Mouse (Mus musculus): ENCODE data around the gene Pfkl. TPM values are rescaled to one million over a fixed set of nuclear protein-coding genes. Genes with fewer than 3 reads are reported as not detected.

The Pfkl gene
- total RNA-seq, 1 experiment = 138 TPM

- in situ Hi-C loops (cut with MboI; ENCODE audit: low sequenced_read_pairs in 2 of 2, unreplicated experiment in 2 of 2) = no loop called here
- Histone ChIP-seq H3K27ac (ENCODE audit: insufficient read depth, low read depth, low read length, poor library complexity, severe bottlenecking) (no peak overlapping the region), H3K4me1 (ENCODE audit: control insufficient read depth in 2 of 2, insufficient read depth in 2 of 2, low read length in 2 of 2, poor library complexity in 1 of 2) (peaks cover 0 to 3% of the 10 kb centered on the region in 2 experiments; a peak in 1 of 4 replicates), H3K9me3 (ENCODE audit: control insufficient read depth, insufficient read depth, low read depth, low read length) (no peaks in the 10 kb centered on the region), H3K4me3 (ENCODE audit: insufficient read depth in 1 of 2, low read depth in 1 of 2, low read length in 2 of 2, poor library complexity in 1 of 2, severe bottlenecking in 1 of 2) (no peak overlapping the region), H3K9ac (ENCODE audit: insufficient read depth, low read depth, low read length, poor library complexity, severe bottlenecking) (no peak overlapping the region), H3K36me3 (ENCODE audit: control insufficient read depth, insufficient read depth, low read length, poor library complexity, severe bottlenecking) (peaks cover 66% of the 10 kb centered on the region)
- no peak for TF ChIP-seq CHD2 (IDR thresholded peaks at IDR 0.05; ENCODE audit: low read depth, low read length)
- no peak for TF ChIP-seq MAFK (IDR thresholded peaks at IDR 0.05; ENCODE audit: insufficient read depth, low read depth, low read length)
- TF ChIP-seq ZC3H11A (IDR thresholded peaks at IDR 0.05; ENCODE audit: borderline replicate concordance, low read depth, low read length) = no peak
- no peak for TF ChIP-seq HCFC1 (IDR thresholded peaks at IDR 0.05; ENCODE audit: borderline replicate concordance, insufficient read depth, low read length)
- TF ChIP-seq ZNF384 (IDR thresholded peaks at IDR 0.05; ENCODE audit: low read depth, low read length) = no peak
- no peak for DNase-seq (ENCODE audit: low read depth, low spot score)
Observed at GRCm38 (mm10) chr10:78002316-78002715, 7.6 kb downstream of the Pfkl start.

- peaks cover 71% of the 10 kb centered on the region for H3K36me3 ChIP-seq (ENCODE audit: control insufficient read depth, insufficient read depth, low read length, poor library complexity, severe bottlenecking)
- no peak overlapping the region for H3K27ac ChIP-seq (ENCODE audit: insufficient read depth, low read depth, low read length, poor library complexity, severe bottlenecking)
- H3K4me3 ChIP-seq (ENCODE audit: insufficient read depth in 1 of 2, low read depth in 1 of 2, low read length in 2 of 2, poor library complexity in 1 of 2, severe bottlenecking in 1 of 2) = no peak overlapping the region
- DNase-seq (ENCODE audit: low read depth, low spot score) = no peak
- TF ChIP-seq MAFK (IDR thresholded peaks at IDR 0.05; ENCODE audit: insufficient read depth, low read depth, low read length) = no peak
- TF ChIP-seq CHD2 (IDR thresholded peaks at IDR 0.05; ENCODE audit: low read depth, low read length) = no peak
- TF ChIP-seq ZNF384 (IDR thresholded peaks at IDR 0.05; ENCODE audit: low read depth, low read length) = no peak
- H3K4me1 ChIP-seq (ENCODE audit: control insufficient read depth in 2 of 2, insufficient read depth in 2 of 2, low read length in 2 of 2, poor library complexity in 1 of 2) = peaks cover 0 to 3% of the 10 kb centered on the region in 2 experiments; a peak in 1 of 4 replicates
- H3K9me3 ChIP-seq (ENCODE audit: control insufficient read depth, insufficient read depth, low read depth, low read length) = no peaks in the 10 kb centered on the region
- in situ Hi-C loops (cut with MboI; ENCODE audit: low sequenced_read_pairs in 2 of 2, unreplicated experiment in 2 of 2) = no loop called here
- H3K9ac ChIP-seq (ENCODE audit: insufficient read depth, low read depth, low read length, poor library complexity, severe bottlenecking) = no peak overlapping the region
Observed at GRCm38 (mm10) chr10:78001796-78002195, 8.1 kb downstream of the Pfkl start.

- Histone ChIP-seq H3K4me3 (ENCODE audit: insufficient read depth in 1 of 2, low read depth in 1 of 2, low read length in 2 of 2, poor library complexity in 1 of 2, severe bottlenecking in 1 of 2) (no peak overlapping the region), H3K27ac (ENCODE audit: insufficient read depth, low read depth, low read length, poor library complexity, severe bottlenecking) (no peak overlapping the region; the same call in 1 of the 2 replicates), H3K9ac (ENCODE audit: insufficient read depth, low read depth, low read length, poor library complexity, severe bottlenecking) (no peak overlapping the region), H3K36me3 (ENCODE audit: control insufficient read depth, insufficient read depth, low read length, poor library complexity, severe bottlenecking) (peaks cover 78% of the 10 kb centered on the region), H3K4me1 (ENCODE audit: control insufficient read depth in 2 of 2, insufficient read depth in 2 of 2, low read length in 2 of 2, poor library complexity in 1 of 2) (peaks cover 0 to 1% of the 10 kb centered on the region in 2 experiments; a peak in 1 of 4 replicates), H3K9me3 (ENCODE audit: control insufficient read depth, insufficient read depth, low read depth, low read length) (no peaks in the 10 kb centered on the region)
- DNase-seq (ENCODE audit: low read depth, low spot score) = no peak
- TF ChIP-seq ZC3H11A (IDR thresholded peaks at IDR 0.05; ENCODE audit: borderline replicate concordance, low read depth, low read length) = no peak
- no peak for TF ChIP-seq CHD2 (IDR thresholded peaks at IDR 0.05; ENCODE audit: low read depth, low read length)
- TF ChIP-seq HCFC1 (IDR thresholded peaks at IDR 0.05; ENCODE audit: borderline replicate concordance, insufficient read depth, low read length) = no peak
- no peak for TF ChIP-seq ZNF384 (IDR thresholded peaks at IDR 0.05; ENCODE audit: low read depth, low read length)
- no peak for TF ChIP-seq MAFK (IDR thresholded peaks at IDR 0.05; ENCODE audit: insufficient read depth, low read depth, low read length)
- in situ Hi-C loops (cut with MboI; ENCODE audit: low sequenced_read_pairs in 2 of 2, unreplicated experiment in 2 of 2) = no loop called here
Observed at GRCm38 (mm10) chr10:78000200-78000599, 9.7 kb downstream of the Pfkl start.

GRCm38 (mm10) chr10:77995639-77996038 is 14.2 kb downstream of the Pfkl start:
- TF ChIP-seq CHD2 (IDR thresholded peaks at IDR 0.05; ENCODE audit: low read depth, low read length) (no peak), ZC3H11A (IDR thresholded peaks at IDR 0.05; ENCODE audit: borderline replicate concordance, low read depth, low read length) (no peak), ZNF384 (IDR thresholded peaks at IDR 0.05; ENCODE audit: low read depth, low read length) (no peak), MAFK (IDR thresholded peaks at IDR 0.05; ENCODE audit: insufficient read depth, low read depth, low read length) (no peak), HCFC1 (IDR thresholded peaks at IDR 0.05; ENCODE audit: borderline replicate concordance, insufficient read depth, low read length) (no peak)
- in situ Hi-C loops (cut with MboI; ENCODE audit: low sequenced_read_pairs in 2 of 2, unreplicated experiment in 2 of 2) = no loop called here
- H3K4me3 ChIP-seq (ENCODE audit: insufficient read depth in 1 of 2, low read depth in 1 of 2, low read length in 2 of 2, poor library complexity in 1 of 2, severe bottlenecking in 1 of 2) = no peak overlapping the region
- no peak for DNase-seq (ENCODE audit: low read depth, low spot score)
- no peak overlapping the region for H3K9ac ChIP-seq (ENCODE audit: insufficient read depth, low read depth, low read length, poor library complexity, severe bottlenecking)
- H3K27ac ChIP-seq (ENCODE audit: insufficient read depth, low read depth, low read length, poor library complexity, severe bottlenecking) = no peak overlapping the region
- H3K4me1 ChIP-seq (ENCODE audit: control insufficient read depth in 2 of 2, insufficient read depth in 2 of 2, low read length in 2 of 2, poor library complexity in 1 of 2) = no peaks in the 10 kb centered on the region
- peaks cover 89% of the 10 kb centered on the region for H3K36me3 ChIP-seq (ENCODE audit: control insufficient read depth, insufficient read depth, low read length, poor library complexity, severe bottlenecking)
- H3K9me3 ChIP-seq (ENCODE audit: control insufficient read depth, insufficient read depth, low read depth, low read length) = no peaks in the 10 kb centered on the region

- Histone ChIP-seq H3K9me3 (ENCODE audit: control insufficient read depth, insufficient read depth, low read depth, low read length) (no peaks in the 10 kb centered on the region), H3K4me1 (ENCODE audit: control insufficient read depth in 2 of 2, insufficient read depth in 2 of 2, low read length in 2 of 2, poor library complexity in 1 of 2) (0 out of 4 replicates have a peak, but pooled peaks cover 0 to 2% of the 10 kb centered on the region in 2 experiments), H3K4me3 (ENCODE audit: insufficient read depth in 1 of 2, low read depth in 1 of 2, low read length in 2 of 2, poor library complexity in 1 of 2, severe bottlenecking in 1 of 2) (no peak overlapping the region), H3K9ac (ENCODE audit: insufficient read depth, low read depth, low read length, poor library complexity, severe bottlenecking) (no peak overlapping the region), H3K36me3 (ENCODE audit: control insufficient read depth, insufficient read depth, low read length, poor library complexity, severe bottlenecking) (peaks cover 33% of the 10 kb centered on the region), H3K27ac (ENCODE audit: insufficient read depth, low read depth, low read length, poor library complexity, severe bottlenecking) (no peak overlapping the region)
- in situ Hi-C loops (cut with MboI; ENCODE audit: low sequenced_read_pairs in 2 of 2, unreplicated experiment in 2 of 2) = no loop called here
- TF ChIP-seq HCFC1 (IDR thresholded peaks at IDR 0.05; ENCODE audit: borderline replicate concordance, insufficient read depth, low read length) = no peak
- TF ChIP-seq CHD2 (IDR thresholded peaks at IDR 0.05; ENCODE audit: low read depth, low read length) = no peak
- TF ChIP-seq MAFK (IDR thresholded peaks at IDR 0.05; ENCODE audit: insufficient read depth, low read depth, low read length) = no peak
- no peak for TF ChIP-seq ZNF384 (IDR thresholded peaks at IDR 0.05; ENCODE audit: low read depth, low read length)
- TF ChIP-seq ZC3H11A (IDR thresholded peaks at IDR 0.05; ENCODE audit: borderline replicate concordance, low read depth, low read length) = no peak
- DNase-seq (ENCODE audit: low read depth, low spot score) = no peak
Observed at GRCm38 (mm10) chr10:77985775-77986174, 24.1 kb downstream of the Pfkl start.
